Mouse (Mus musculus) neural tube, embryonic 11.5 days (tissue): Measurements from ENCODE around the gene Syn3. TPM values are rescaled to one million over a fixed set of nuclear protein-coding genes. Genes with fewer than 3 reads are reported as not detected.

ENCODE experiments used
- ATAC-seq: fragments of 200-750 bp; cut with Nextera tagmentation; 2 replicates; pipeline ENCODE4 v1.8.0; 2017; ENCODE audit warnings: moderate number of reproducible peaks, mild to moderate bottlenecking, moderate TSS enrichment, moderate library complexity; ENCODE audit not compliant: insufficient read depth, low FRiP score, low TSS enrichment
- DNase-seq: peaks from one replicate; pipeline ENCODE4 v3.0.0-alpha.2; 2015; ENCODE audit warnings: low spot score
- H3K27ac ChIP-seq: fragments of 300-500 bp; sonication (generic); 2 replicates; pipeline ENCODE4 v1.5.1; 2014; ENCODE audit warnings: low read depth, mild to moderate bottlenecking, low read length
- H3K27me3 ChIP-seq: fragments of 300-500 bp; sonication (generic); 2 replicates; pipeline ENCODE4 v1.6.1; 2014; ENCODE audit warnings: mild to moderate bottlenecking, low read length, mixed read lengths; ENCODE audit not compliant: control insufficient read depth, insufficient read depth
- H3K36me3 ChIP-seq: fragments of 300-500 bp; sonication (generic); 2 replicates; pipeline ENCODE4 v1.6.1; 2014; ENCODE audit warnings: mild to moderate bottlenecking, low read length, moderate library complexity, mixed read lengths; ENCODE audit not compliant: control insufficient read depth, insufficient read depth
- H3K4me1 ChIP-seq: fragments of 300-500 bp; sonication (generic); 2 replicates; pipeline ENCODE4 v1.6.1; 2014; ENCODE audit warnings: low read length, mixed read lengths; ENCODE audit not compliant: control insufficient read depth, insufficient read depth
- H3K4me2 ChIP-seq: fragments of 300-500 bp; sonication (generic); 2 replicates; pipeline ENCODE4 v1.6.1; 2014; ENCODE audit warnings: low read depth, mild to moderate bottlenecking, moderate library complexity
- H3K4me3 ChIP-seq: fragments of 300-500 bp; sonication (generic); 2 replicates; pipeline ENCODE4 v1.5.1; 2014; ENCODE audit warnings: low read depth, low read length
- H3K9ac ChIP-seq: fragments of 300-500 bp; sonication (generic); 2 replicates; pipeline ENCODE4 v1.6.1; 2014; ENCODE audit warnings: mild to moderate bottlenecking, low read length
- H3K9me3 ChIP-seq: fragments of 300-500 bp; sonication (generic); 2 replicates; pipeline ENCODE4 v1.6.1; 2016; ENCODE audit warnings: low read length; ENCODE audit not compliant: control insufficient read depth
- WGBS: fragments of 180-500 bp; shearing (Covaris S2); extraction: QIAGEN DNeasy Blood & Tissue Kit; methylation state at CpG from one replicate; pipeline ENCODE4 v1.1.7; 2014; 5-methylcytosine and 5-hydroxymethylcytosine counted together
- polyA plus RNA-seq: library from polyadenylated mRNA; unstranded; fragments of >200 nt; fragmentation: Nextera tagmentation; extraction: Ambion mirVana; gene quantifications from 2 replicates; pipeline ENCODE4 v1.2.1, GENCODE M21; 2014

Gene Syn3
- polyA plus RNA-seq, 1 experiment from 2014 or later, result 4.4 TPM

GRCm38 (mm10) chr10:86139061-86139681 lies 359.5 kb downstream of the Syn3 start:
- H3K4me1 ChIP-seq, result no peaks in the 10 kb centered on the region
- no peak overlapping the region for H3K4me2 ChIP-seq
- no peaks in the 10 kb centered on the region for H3K27me3 ChIP-seq
- H3K4me3 ChIP-seq, result no peak overlapping the region
- no peak overlapping the region for H3K27ac ChIP-seq
- H3K9ac ChIP-seq, result no peak overlapping the region
- DNase-seq (no peak), ATAC-seq (no peak)
- no peaks in the 10 kb centered on the region for H3K36me3 ChIP-seq
- 81% methylated on average over 8 of the region's 8 CpGs for WGBS
- H3K9me3 ChIP-seq, result no peaks in the 10 kb centered on the region

- Histone ChIP-seq H3K36me3 (no peaks in the 10 kb centered on the region), H3K4me2 (no peak overlapping the region), H3K27me3 (no peaks in the 10 kb centered on the region), H3K9ac (no peak overlapping the region), H3K27ac (no peak overlapping the region), H3K4me3 (no peak overlapping the region), H3K4me1 (no peaks in the 10 kb centered on the region), H3K9me3 (no peaks in the 10 kb centered on the region)
- WGBS, result 55% methylated on average over 5 of the region's 5 CpGs
- DNase-seq (no peak), ATAC-seq (no peak)
These were observed 361.0 kb downstream of the Syn3 start for GRCm38 (mm10) chr10:86137589-86138173.

- Histone ChIP-seq H3K4me1 (no peaks in the 10 kb centered on the region), H3K27ac (no peak overlapping the region), H3K27me3 (no peaks in the 10 kb centered on the region), H3K9me3 (no peaks in the 10 kb centered on the region), H3K4me3 (no peak overlapping the region), H3K4me2 (no peak overlapping the region), H3K36me3 (no peaks in the 10 kb centered on the region), H3K9ac (no peak overlapping the region)
- ATAC-seq, result no peak
- 74% methylated on average over 3 of the region's 3 CpGs for WGBS
- no peak for DNase-seq
These were observed 361.6 kb downstream of the Syn3 start for GRCm38 (mm10) chr10:86137106-86137505.

GRCm38 (mm10) chr10:86136249-86136648 lies 362.4 kb downstream of the Syn3 start:
- H3K9me3 ChIP-seq, result no peaks in the 10 kb centered on the region
- H3K36me3 ChIP-seq, result no peaks in the 10 kb centered on the region
- 93% methylated on average over 1 of the region's 1 CpGs for WGBS
- no peak for ATAC-seq
- H3K4me2 ChIP-seq, result no peak overlapping the region
- no peak overlapping the region for H3K9ac ChIP-seq
- H3K27me3 ChIP-seq, result no peaks in the 10 kb centered on the region
- DNase-seq, result no peak
- H3K27ac ChIP-seq, result no peak overlapping the region
- H3K4me1 ChIP-seq, result no peaks in the 10 kb centered on the region
- H3K4me3 ChIP-seq, result no peak overlapping the region

- Histone ChIP-seq H3K27me3 (no peaks in the 10 kb centered on the region), H3K9ac (no peak overlapping the region), H3K36me3 (no peaks in the 10 kb centered on the region), H3K9me3 (no peaks in the 10 kb centered on the region), H3K4me3 (no peak overlapping the region), H3K4me2 (no peak overlapping the region), H3K4me1 (no peaks in the 10 kb centered on the region), H3K27ac (no peak overlapping the region)
- DNase-seq (no peak), ATAC-seq (no peak)
- WGBS, result 88% methylated on average over 6 of the region's 6 CpGs
These were observed 363.8 kb downstream of the Syn3 start for GRCm38 (mm10) chr10:86134848-86135247.

GRCm38 (mm10) chr10:86134336-86134735 lies 364.4 kb downstream of the Syn3 start:
- no peak for ATAC-seq
- no peak overlapping the region for H3K4me3 ChIP-seq

GRCm38 (mm10) chr10:86132420-86132956 lies 366.2 kb downstream of the Syn3 start:
- Histone ChIP-seq H3K27ac (no peak overlapping the region), H3K36me3 (no peaks in the 10 kb centered on the region), H3K27me3 (no peaks in the 10 kb centered on the region), H3K9ac (no peak overlapping the region), H3K4me3 (no peak overlapping the region), H3K4me2 (no peak overlapping the region), H3K9me3 (no peaks in the 10 kb centered on the region), H3K4me1 (no peaks in the 10 kb centered on the region)
- WGBS, result 92% methylated on average over 10 of the region's 10 CpGs
- DNase-seq (no peak), ATAC-seq (no peak)

More at GRCm38 (mm10) chr10:86134336-86134735, 364.4 kb downstream of the Syn3 start:
- DNase-seq, result no peak
- H3K4me1 ChIP-seq, result no peaks in the 10 kb centered on the region
- H3K27ac ChIP-seq, result no peak overlapping the region
- H3K36me3 ChIP-seq, result no peaks in the 10 kb centered on the region
- 82% methylated on average over 5 of the region's 5 CpGs for WGBS
- no peak overlapping the region for H3K4me2 ChIP-seq
- no peaks in the 10 kb centered on the region for H3K9me3 ChIP-seq
- H3K9ac ChIP-seq, result no peak overlapping the region
- no peaks in the 10 kb centered on the region for H3K27me3 ChIP-seq

GRCm38 (mm10) chr10:86129046-86129445 lies 369.6 kb downstream of the Syn3 start:
- DNase-seq, result no peak

GRCm38 (mm10) chr10:86126478-86126877 lies 372.2 kb downstream of the Syn3 start:
- Histone ChIP-seq H3K4me1 (no peaks in the 10 kb centered on the region), H3K9ac (no peak overlapping the region), H3K9me3 (no peaks in the 10 kb centered on the region), H3K36me3 (no peaks in the 10 kb centered on the region), H3K4me3 (no peak overlapping the region), H3K27me3 (no peaks in the 10 kb centered on the region), H3K4me2 (no peak overlapping the region), H3K27ac (no peak overlapping the region)
- 88% methylated on average over 11 of the region's 11 CpGs for WGBS
- no peak for DNase-seq
- no peak for ATAC-seq

More at GRCm38 (mm10) chr10:86129046-86129445, 369.6 kb downstream of the Syn3 start:
- Histone ChIP-seq H3K9ac (no peak overlapping the region), H3K9me3 (no peaks in the 10 kb centered on the region), H3K27me3 (no peaks in the 10 kb centered on the region), H3K36me3 (no peaks in the 10 kb centered on the region), H3K4me3 (no peak overlapping the region), H3K4me1 (no peaks in the 10 kb centered on the region), H3K4me2 (no peak overlapping the region), H3K27ac (no peak overlapping the region)
- 94% methylated on average over 6 of the region's 6 CpGs for WGBS
- ATAC-seq, result no peak
